Mouse (Mus musculus): ENCODE data around the gene Atp11a. TPM values are rescaled to one million over a fixed set of nuclear protein-coding genes. Genes with fewer than 3 reads are reported as not detected.

Atp11a gene
- polyA plus RNA-seq, 1 experiment, result 7.7 TPM

DNA sequence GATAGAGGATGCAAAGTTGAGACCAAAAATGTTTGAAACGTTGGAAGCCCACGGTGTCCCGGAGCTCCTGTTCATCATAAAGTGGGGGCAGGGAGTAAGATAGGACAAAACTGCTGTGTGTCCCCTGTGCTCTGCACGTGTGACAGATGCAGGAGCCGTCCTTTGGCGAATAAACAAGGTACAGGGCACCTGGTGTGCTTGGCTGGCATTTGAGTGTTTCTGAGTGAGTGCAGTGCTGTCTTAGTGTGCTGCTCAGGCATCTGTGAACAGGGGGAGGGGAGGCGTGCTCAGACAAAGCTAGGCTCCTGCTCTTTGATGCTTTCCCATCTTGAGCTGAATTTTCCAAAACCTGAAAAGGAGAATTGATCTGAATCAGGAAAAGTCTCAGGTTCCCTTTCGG, 28.7 kb downstream of the Atp11a start:
- Histone ChIP-seq H3K27me3 (replicated peaks) (peaks cover 39% of the 10 kb centered on the region), H3K9me3 (no peaks in the 10 kb centered on the region), H3K4me1 (peaks cover 18% of the 10 kb centered on the region), H3K4me3 (replicated peaks) (no peak overlapping the region), H3K36me3 (replicated peaks; ENCODE audit: low read length) (no peaks in the 10 kb centered on the region)
- TF ChIP-seq FLI1 (IDR thresholded peaks at IDR 0.05; ENCODE audit: low read length) (no peak), GATA1 (IDR thresholded peaks at IDR 0.05; ENCODE audit: borderline replicate concordance, low read length) (no peak)

DNA sequence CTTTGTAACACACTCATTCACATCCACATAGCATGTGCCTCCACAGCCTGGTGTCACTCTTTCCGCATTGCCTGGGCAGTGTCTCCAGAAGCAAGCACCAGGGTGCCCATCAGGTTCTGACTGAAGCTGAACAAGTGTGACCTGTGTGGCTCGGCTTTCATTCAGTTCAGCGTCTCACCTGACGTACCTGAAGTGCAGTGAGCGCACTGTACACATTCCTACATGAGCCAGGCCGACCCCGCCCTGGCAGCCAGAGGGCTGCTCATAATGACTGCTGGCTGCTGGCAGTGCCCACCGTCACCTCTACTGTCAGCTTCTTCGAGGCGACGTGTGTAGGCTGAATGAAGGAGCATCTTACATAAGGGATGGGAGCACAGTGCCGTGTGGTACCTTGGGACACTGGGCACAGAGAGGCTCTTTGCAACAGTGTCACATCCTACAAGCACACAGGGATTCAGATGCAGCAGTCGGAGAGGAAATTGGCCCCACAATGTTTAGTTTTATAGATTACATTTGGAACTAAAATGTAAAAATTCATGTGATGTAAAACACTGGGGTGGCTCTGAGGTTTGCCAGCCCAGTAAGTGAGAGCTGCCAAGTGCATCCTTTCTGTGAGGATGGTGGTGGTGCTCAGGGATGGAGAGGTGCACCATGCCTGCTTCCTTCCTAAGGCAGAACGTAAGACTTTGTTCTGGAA, 29.6 kb downstream of the Atp11a start:
- Histone ChIP-seq H3K36me3 (replicated peaks; ENCODE audit: low read length) (no peaks in the 10 kb centered on the region), H3K9me3 (no peaks in the 10 kb centered on the region), H3K27me3 (replicated peaks) (peaks cover 46% of the 10 kb centered on the region), H3K4me3 (replicated peaks) (peak overlapping the region; percentile 8), H3K4me1 (peaks cover 18% of the 10 kb centered on the region)
- TF ChIP-seq GATA1 (IDR thresholded peaks at IDR 0.05; ENCODE audit: borderline replicate concordance, low read length), result no peak
- no peak for TF ChIP-seq FLI1 (IDR thresholded peaks at IDR 0.05; ENCODE audit: low read length)

DNA sequence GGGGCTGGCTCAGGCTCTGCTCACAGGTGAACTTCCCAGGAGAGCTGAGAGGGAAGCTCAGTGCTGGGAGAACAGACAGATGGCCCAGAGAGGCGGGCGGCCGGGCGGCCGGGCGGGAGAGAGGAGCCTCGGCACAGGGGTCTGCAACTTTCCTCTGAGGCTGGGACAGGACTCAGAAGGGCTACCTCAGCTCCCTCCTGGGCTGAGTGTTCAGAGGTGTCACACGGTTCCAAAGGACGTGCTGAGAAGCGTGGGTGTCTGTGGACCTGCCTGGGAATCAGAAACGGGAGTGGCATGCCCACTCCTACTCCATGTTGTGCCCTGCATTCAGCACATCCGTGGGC, 30.1 kb downstream of the Atp11a start:
- no peaks in the 10 kb centered on the region for H3K9me3 ChIP-seq
- H3K4me3 ChIP-seq (replicated peaks), result no peak overlapping the region
- H3K27me3 ChIP-seq (replicated peaks), result peaks cover 51% of the 10 kb centered on the region
- H3K36me3 ChIP-seq (replicated peaks; ENCODE audit: low read length), result no peaks in the 10 kb centered on the region
- TF ChIP-seq GATA1 (IDR thresholded peaks at IDR 0.05; ENCODE audit: borderline replicate concordance, low read length), result no peak
- TF ChIP-seq FLI1 (IDR thresholded peaks at IDR 0.05; ENCODE audit: low read length), result no peak
- H3K4me1 ChIP-seq, result peaks cover 18% of the 10 kb centered on the region

DNA sequence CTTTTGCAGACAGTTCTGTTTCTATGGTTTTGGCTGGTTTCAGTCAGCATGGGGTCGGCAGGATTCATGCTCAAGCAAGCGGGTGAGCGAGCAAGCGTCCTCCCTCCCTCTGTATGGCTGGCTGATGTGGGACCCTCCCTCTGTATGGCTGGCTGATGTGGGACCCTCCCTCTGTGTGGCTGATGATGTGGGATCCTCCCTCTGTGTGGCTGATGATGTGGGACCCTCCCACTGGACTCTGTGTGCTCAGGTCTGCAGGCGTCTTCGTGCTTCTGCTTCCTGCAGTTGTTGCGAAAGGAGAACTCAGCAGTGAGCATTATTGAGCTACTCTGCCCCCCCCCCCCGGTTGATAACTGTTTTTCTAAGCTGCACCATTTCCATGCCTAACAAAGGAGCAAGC, 30.6 kb downstream of the Atp11a start:
- Histone ChIP-seq H3K27me3 (replicated peaks) (peaks cover 51% of the 10 kb centered on the region), H3K4me3 (replicated peaks) (no peak overlapping the region), H3K36me3 (replicated peaks; ENCODE audit: low read length) (no peaks in the 10 kb centered on the region), H3K9me3 (no peaks in the 10 kb centered on the region), H3K4me1 (peaks cover 18% of the 10 kb centered on the region)
- no peak for TF ChIP-seq GATA1 (IDR thresholded peaks at IDR 0.05; ENCODE audit: borderline replicate concordance, low read length)
- TF ChIP-seq FLI1 (IDR thresholded peaks at IDR 0.05; ENCODE audit: low read length), result no peak

DNA sequence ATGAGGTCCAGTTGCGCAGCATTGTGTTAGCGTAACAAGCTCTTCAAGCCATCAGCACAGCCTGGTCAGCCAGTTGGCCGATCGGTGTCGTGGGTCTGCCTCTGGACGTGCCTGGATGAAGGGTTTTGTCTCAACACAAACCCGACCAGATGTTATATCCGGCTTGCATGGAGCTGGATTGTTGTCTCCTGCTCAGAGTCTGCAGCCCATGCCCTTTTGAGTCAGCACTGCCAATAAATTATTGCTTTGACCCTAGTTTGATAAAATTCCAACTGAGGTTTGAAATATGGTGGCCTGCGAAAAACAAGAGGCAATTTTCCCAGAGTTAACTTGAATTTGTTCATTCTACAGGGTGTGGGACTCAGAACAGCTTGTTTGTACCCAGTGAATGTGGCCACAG, 31.9 kb downstream of the Atp11a start:
- Histone ChIP-seq H3K4me1 (peaks cover 27% of the 10 kb centered on the region), H3K4me3 (replicated peaks) (no peak overlapping the region), H3K36me3 (replicated peaks; ENCODE audit: low read length) (no peaks in the 10 kb centered on the region), H3K9me3 (no peaks in the 10 kb centered on the region), H3K27me3 (replicated peaks) (peaks cover 56% of the 10 kb centered on the region)
- TF ChIP-seq FLI1 (IDR thresholded peaks at IDR 0.05; ENCODE audit: low read length), result no peak
- TF ChIP-seq GATA1 (IDR thresholded peaks at IDR 0.05; ENCODE audit: borderline replicate concordance, low read length), result no peak

DNA sequence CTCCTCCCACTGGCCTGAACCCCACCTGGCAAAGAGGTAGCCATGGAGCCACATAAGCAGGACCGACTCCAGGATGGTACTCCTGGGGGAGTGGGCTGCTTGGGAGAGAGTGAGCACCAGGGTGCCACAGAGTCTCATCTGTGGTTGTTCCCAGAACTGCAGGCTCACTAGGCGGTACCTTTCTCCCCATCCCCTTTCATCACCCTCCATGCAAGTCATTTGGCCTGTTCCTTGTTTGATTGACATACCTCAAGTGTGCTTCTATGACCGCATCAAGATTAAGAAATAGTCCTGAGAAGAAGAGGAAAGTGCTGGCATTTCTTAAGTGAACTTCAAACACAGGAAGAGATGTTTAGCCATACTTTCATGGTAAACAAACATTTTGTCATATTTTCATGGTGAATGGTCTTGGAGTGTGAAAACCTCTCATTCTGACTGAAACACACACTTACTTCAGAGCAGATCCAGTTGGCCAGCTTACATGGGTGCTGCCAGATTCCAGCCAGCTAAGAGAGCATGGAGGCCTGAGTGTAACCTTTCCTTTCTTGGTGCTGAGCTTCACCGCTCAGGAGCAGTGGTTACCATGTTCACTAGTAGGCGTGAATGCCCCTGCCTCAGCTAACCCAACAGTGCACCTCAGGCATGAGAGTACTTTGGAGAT, 38.3 kb downstream of the Atp11a start:
- TF ChIP-seq FLI1 (IDR thresholded peaks at IDR 0.05; ENCODE audit: low read length) (no peak), GATA1 (IDR thresholded peaks at IDR 0.05; ENCODE audit: borderline replicate concordance, low read length) (no peak)
- Histone ChIP-seq H3K27me3 (replicated peaks) (peaks cover 60% of the 10 kb centered on the region), H3K36me3 (replicated peaks; ENCODE audit: low read length) (no peaks in the 10 kb centered on the region)

DNA sequence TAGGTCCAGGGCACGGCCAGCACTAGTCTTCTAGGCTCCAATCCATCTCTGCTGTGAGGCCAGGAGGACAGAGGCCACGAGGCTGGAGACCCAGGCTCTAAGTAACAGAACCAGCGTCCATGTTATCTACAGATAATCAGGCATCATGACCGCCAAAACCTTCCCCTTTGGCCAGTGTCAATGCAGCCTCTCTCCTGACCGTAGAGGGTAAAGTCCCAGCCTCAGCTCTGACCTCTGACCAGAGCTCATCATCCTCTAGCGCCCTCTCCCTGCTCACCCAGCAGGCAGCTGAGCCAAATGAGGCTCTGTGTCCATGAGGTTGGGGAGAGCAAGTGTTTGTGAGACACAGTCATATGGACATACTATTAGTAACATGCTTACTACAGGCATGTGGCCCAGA, 42.3 kb downstream of the Atp11a start:
- no peak overlapping the region for H3K4me3 ChIP-seq (replicated peaks)
- TF ChIP-seq FLI1 (IDR thresholded peaks at IDR 0.05; ENCODE audit: low read length), result no peak
- no peak for TF ChIP-seq GATA1 (IDR thresholded peaks at IDR 0.05; ENCODE audit: borderline replicate concordance, low read length)
- H3K36me3 ChIP-seq (replicated peaks; ENCODE audit: low read length), result no peaks in the 10 kb centered on the region
- peaks cover 53% of the 10 kb centered on the region for H3K4me1 ChIP-seq
- peaks cover 68% of the 10 kb centered on the region for H3K27me3 ChIP-seq (replicated peaks)
- no peaks in the 10 kb centered on the region for H3K9me3 ChIP-seq

More for the DNA sequence above, 38.3 kb downstream of the Atp11a start:
- Histone ChIP-seq H3K4me1 (peaks cover 49% of the 10 kb centered on the region), H3K9me3 (no peaks in the 10 kb centered on the region), H3K4me3 (replicated peaks) (no peak overlapping the region)

DNA sequence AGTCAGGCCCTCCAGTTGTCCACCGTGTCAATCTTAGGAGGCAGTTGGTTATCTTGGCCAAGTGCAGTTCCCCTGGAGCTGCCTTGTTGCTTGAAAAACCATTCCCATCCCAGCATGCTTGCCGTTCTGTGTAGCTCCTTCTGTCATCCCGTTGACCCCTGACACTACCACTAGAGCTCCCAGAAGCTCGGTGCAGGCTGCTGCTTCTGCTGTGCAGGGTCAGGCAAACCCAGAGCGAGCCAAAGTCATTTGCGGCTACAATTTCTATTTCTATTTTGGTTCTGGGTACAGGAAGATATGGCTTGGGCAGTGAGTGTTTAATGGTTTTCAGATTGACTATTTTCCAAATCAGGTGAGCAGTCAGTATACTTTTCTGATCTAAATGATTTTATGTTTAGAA, 43.0 kb downstream of the Atp11a start:
- Histone ChIP-seq H3K4me3 (replicated peaks) (no peak overlapping the region), H3K4me1 (peaks cover 49% of the 10 kb centered on the region), H3K9me3 (no peaks in the 10 kb centered on the region), H3K36me3 (replicated peaks; ENCODE audit: low read length) (no peaks in the 10 kb centered on the region), H3K27me3 (replicated peaks) (peaks cover 66% of the 10 kb centered on the region)
- TF ChIP-seq GATA1 (IDR thresholded peaks at IDR 0.05; ENCODE audit: borderline replicate concordance, low read length) (no peak), FLI1 (IDR thresholded peaks at IDR 0.05; ENCODE audit: low read length) (no peak)

DNA sequence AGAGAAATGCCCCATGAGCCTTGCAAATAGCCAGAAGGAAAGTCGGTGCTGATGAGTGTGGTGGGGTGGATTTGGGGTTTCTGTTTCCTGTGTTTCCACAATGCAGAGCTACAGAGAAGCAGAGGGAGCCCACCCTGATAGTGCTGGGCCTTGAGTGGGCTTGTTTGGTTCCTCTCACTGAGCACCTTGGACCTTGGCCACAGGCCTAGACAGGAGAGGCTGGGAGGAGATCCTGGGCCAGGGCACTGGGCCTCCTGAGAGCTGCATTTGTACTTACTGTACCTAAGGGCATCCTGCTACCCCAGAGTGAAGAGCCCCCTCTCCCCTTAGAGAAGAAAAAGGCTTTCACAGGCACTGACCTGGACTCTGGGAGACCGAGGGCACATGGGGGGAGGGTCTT, 43.4 kb downstream of the Atp11a start:
- Histone ChIP-seq H3K27me3 (replicated peaks) (peaks cover 68% of the 10 kb centered on the region), H3K4me3 (replicated peaks) (no peak overlapping the region), H3K4me1 (peaks cover 47% of the 10 kb centered on the region), H3K9me3 (no peaks in the 10 kb centered on the region), H3K36me3 (replicated peaks; ENCODE audit: low read length) (no peaks in the 10 kb centered on the region)
- TF ChIP-seq GATA1 (IDR thresholded peaks at IDR 0.05; ENCODE audit: borderline replicate concordance, low read length) (no peak), FLI1 (IDR thresholded peaks at IDR 0.05; ENCODE audit: low read length) (no peak)

DNA sequence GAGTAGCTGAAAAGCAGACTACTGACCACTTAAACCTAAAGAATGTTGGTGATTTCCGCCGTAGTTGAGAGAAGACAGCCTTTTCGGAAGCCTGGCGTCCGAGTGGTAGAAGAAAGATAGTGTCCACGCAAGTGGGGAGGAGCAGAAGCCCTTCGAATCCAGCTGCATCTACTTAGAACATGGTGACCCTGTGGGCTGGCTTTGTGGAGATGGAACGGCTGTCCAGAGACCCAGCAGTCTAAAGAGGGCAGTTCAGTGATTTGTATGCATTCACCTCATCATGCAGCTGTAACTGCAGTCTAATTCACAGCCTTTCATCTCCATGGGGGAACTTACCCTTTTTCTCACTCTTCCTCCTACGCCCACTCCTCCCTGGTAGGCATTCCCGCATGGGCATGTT, 44.8 kb downstream of the Atp11a start:
- Histone ChIP-seq H3K9me3 (no peaks in the 10 kb centered on the region), H3K27me3 (replicated peaks) (peaks cover 71% of the 10 kb centered on the region), H3K36me3 (replicated peaks; ENCODE audit: low read length) (no peaks in the 10 kb centered on the region), H3K4me3 (replicated peaks) (no peak overlapping the region), H3K4me1 (peaks cover 46% of the 10 kb centered on the region)
- no peak for TF ChIP-seq GATA1 (IDR thresholded peaks at IDR 0.05; ENCODE audit: borderline replicate concordance, low read length)
- no peak for TF ChIP-seq FLI1 (IDR thresholded peaks at IDR 0.05; ENCODE audit: low read length)

Measured in megakaryocyte, embryonic 14.5 days (primary cell).